Mouse (Mus musculus): ENCODE results near the gene Pdlim1. TPM values are rescaled to one million over a fixed set of nuclear protein-coding genes. Genes with fewer than 3 reads are reported as not detected.
A peak's percentile ranks its signal among the peaks of the same experiment; 100 is the strongest.

Gene Pdlim1
- polyA plus RNA-seq, 1 experiment from 2014 or later: 213 TPM

DNA sequence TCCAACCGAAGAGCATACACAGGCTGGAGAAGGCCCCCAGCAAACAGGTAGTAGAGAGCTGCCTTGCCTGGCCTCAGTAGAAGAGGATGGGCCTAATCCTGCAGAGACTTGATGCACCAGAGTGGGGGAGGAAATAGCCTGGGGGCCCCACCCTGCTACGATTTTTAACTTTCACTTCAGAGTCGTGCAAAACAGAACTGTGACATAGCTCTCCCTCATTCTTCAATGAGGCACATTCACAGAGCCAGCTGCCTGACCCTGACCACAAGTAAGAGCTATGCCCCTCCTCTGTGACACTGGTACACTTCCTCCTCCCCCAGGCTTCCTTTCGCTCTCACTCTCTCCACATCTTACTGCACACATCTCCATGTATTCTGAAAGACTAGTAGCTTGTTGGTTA is 14.2 kb downstream of the Pdlim1 start:
- H3K27ac ChIP-seq (ENCODE audit: low read length): no peak overlapping the region
- no peak overlapping the region for H3K4me3 ChIP-seq (ENCODE audit: low read depth, low read length)
- no peak for ATAC-seq (ENCODE audit: insufficient number of reproducible peaks, insufficient read depth, low FRiP score, low read depth)
- H3K36me3 ChIP-seq (ENCODE audit: control insufficient read depth, insufficient read depth, low read length): no peaks in the 10 kb centered on the region
- whole genome bisulfite sequencing: 40% methylated on average over 4 of the region's 4 CpGs
- H3K9ac ChIP-seq (replicated peaks; ENCODE audit: low read depth, low read length): no peak overlapping the region
- no peak overlapping the region for H3K4me2 ChIP-seq (replicated peaks; ENCODE audit: low read depth, low read length)
- no peaks in the 10 kb centered on the region for H3K27me3 ChIP-seq (ENCODE audit: control insufficient read depth, insufficient read depth, low read length)
- H3K4me1 ChIP-seq (ENCODE audit: control insufficient read depth, insufficient read depth, low read length): peaks cover 7% of the 10 kb centered on the region; the same call in 1 of the 2 replicates
- no peaks in the 10 kb centered on the region for H3K9me3 ChIP-seq (ENCODE audit: control insufficient read depth, low read depth, low read length)

DNA sequence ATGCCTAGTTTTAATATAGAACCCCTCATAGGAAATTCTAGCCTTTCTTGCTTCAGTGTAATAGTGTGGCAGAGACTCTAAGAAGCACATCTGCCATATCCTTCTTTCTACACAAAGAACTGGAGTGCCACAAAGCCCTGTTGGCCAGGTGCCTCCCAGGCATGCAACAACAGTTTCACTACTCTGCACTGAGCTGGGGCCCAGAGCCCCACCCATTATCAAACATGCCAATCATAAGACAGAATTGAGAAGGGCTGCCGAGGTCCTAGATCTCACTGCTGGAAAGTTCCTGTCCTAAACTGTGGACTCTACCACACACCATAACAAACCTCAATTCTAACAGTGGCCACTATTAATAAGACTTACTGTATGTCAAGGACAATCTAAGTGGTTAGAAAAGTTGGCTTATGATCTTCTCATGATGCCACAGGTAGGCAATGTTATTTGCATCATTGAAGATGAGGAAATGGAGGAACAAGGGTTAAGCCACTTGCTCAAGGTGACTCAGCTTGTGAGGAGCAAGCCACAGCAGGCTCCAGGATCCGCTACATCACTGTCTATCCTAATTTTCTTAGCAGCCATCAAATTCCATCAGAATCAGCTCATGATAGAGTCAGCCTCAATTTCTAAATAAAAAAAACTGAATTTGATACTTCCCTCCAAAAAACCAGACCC is 15.1 kb downstream of the Pdlim1 start:
- Histone ChIP-seq H3K4me2 (replicated peaks; ENCODE audit: low read depth, low read length) (no peak overlapping the region), H3K4me3 (ENCODE audit: low read depth, low read length) (no peak overlapping the region), H3K4me1 (ENCODE audit: control insufficient read depth, insufficient read depth, low read length) (peaks cover 7% of the 10 kb centered on the region; the same call in 1 of the 2 replicates), H3K9me3 (ENCODE audit: control insufficient read depth, low read depth, low read length) (no peaks in the 10 kb centered on the region), H3K27me3 (ENCODE audit: control insufficient read depth, insufficient read depth, low read length) (no peaks in the 10 kb centered on the region), H3K27ac (ENCODE audit: low read length) (peak overlapping the region; percentile 44; the same call in 1 of the 2 replicates), H3K9ac (replicated peaks; ENCODE audit: low read depth, low read length) (no peak overlapping the region), H3K36me3 (ENCODE audit: control insufficient read depth, insufficient read depth, low read length) (0 out of 2 replicates have a peak, but pooled peaks cover under 1% of the 10 kb centered on the region)
- ATAC-seq (ENCODE audit: insufficient number of reproducible peaks, insufficient read depth, low FRiP score, low read depth): 0 out of 2 replicates have a peak, but pooled peaks have one; percentile 44
- 57% methylated on average over 2 of the region's 2 CpGs for WGBS

DNA sequence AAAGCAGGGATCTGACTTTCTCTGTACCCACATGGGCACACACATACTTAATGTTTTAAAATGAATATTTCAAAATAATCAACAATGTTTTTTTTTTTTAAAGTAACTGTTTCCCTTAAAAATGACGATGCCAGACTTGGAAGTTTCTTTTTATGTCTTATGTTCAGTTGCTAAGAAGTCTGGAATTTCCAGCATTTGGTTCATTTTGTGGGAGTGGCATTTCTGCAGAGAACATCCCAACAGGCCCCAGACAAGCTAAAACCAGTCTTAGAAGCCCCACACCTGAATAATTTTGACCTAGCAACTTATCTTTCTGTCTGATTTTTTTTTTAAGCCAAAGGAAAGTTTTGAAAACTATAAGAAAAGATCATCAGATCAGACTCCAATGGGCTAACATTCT is 16.1 kb downstream of the Pdlim1 start:
- Histone ChIP-seq H3K36me3 (ENCODE audit: control insufficient read depth, insufficient read depth, low read length) (0 out of 2 replicates have a peak, but pooled peaks cover 3% of the 10 kb centered on the region), H3K9ac (replicated peaks; ENCODE audit: low read depth, low read length) (no peak overlapping the region), H3K4me3 (ENCODE audit: low read depth, low read length) (no peak overlapping the region), H3K27ac (ENCODE audit: low read length) (no peak overlapping the region), H3K27me3 (ENCODE audit: control insufficient read depth, insufficient read depth, low read length) (no peaks in the 10 kb centered on the region), H3K9me3 (ENCODE audit: control insufficient read depth, low read depth, low read length) (no peaks in the 10 kb centered on the region), H3K4me1 (ENCODE audit: control insufficient read depth, insufficient read depth, low read length) (peaks cover 7% of the 10 kb centered on the region; the same call in 1 of the 2 replicates), H3K4me2 (replicated peaks; ENCODE audit: low read depth, low read length) (no peak overlapping the region)
- ATAC-seq (ENCODE audit: insufficient number of reproducible peaks, insufficient read depth, low FRiP score, low read depth): no peak
- 46% methylated on average over 1 of the region's 1 CpGs for WGBS

DNA sequence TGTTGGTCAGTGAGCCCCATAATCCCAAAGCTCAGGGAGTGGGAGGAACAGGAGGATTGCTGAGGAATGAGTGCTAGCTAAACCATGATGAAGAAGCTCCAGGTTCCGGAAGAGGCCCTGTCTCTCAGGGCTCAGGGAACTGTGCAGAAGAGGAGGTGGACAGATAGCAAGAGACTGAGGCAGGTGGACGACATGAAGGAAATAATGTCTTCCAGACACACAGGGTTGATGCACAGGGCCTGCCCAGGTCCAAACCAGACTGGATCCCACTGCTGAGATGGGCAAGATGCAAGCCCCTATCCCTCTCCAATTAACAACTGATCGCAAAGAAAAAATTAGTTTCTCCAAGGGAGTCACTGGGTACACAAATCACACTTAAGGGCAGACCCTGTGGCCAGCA is 16.9 kb downstream of the Pdlim1 start:
- H3K4me1 ChIP-seq (ENCODE audit: control insufficient read depth, insufficient read depth, low read length): peaks cover 7% of the 10 kb centered on the region; the same call in 1 of the 2 replicates
- H3K9me3 ChIP-seq (ENCODE audit: control insufficient read depth, low read depth, low read length): no peaks in the 10 kb centered on the region
- no peak overlapping the region for H3K9ac ChIP-seq (replicated peaks; ENCODE audit: low read depth, low read length)
- 0 out of 2 replicates have a peak, but pooled peaks cover 3% of the 10 kb centered on the region for H3K36me3 ChIP-seq (ENCODE audit: control insufficient read depth, insufficient read depth, low read length)
- no peak overlapping the region for H3K4me3 ChIP-seq (ENCODE audit: low read depth, low read length)
- ATAC-seq (ENCODE audit: insufficient number of reproducible peaks, insufficient read depth, low FRiP score, low read depth): no peak
- no peaks in the 10 kb centered on the region for H3K27me3 ChIP-seq (ENCODE audit: control insufficient read depth, insufficient read depth, low read length)
- H3K4me2 ChIP-seq (replicated peaks; ENCODE audit: low read depth, low read length): no peak overlapping the region
- no peak overlapping the region for H3K27ac ChIP-seq (ENCODE audit: low read length)
- 91% methylated on average over 3 of the region's 3 CpGs for WGBS

DNA sequence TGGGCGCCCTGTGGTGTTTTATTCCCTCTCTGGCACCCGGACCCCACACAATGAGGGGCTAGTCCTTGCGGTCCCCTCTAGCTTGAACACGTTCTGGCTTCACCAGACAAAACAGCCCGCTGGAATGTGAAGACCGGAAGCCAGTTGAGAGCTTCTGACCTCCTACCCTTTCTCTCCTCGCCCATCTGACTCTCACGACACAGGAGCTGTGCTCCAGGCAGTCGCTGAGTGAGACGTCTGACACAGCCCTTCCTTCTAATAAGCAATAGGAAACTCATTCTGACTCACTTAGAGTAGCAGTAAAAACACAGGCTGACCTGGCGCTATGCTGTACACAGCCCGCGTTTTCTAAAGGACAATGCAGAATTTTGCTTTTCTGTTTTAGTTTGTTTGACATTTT is 17.9 kb downstream of the Pdlim1 start:
- Histone ChIP-seq H3K4me1 (ENCODE audit: control insufficient read depth, insufficient read depth, low read length) (peaks cover 7% of the 10 kb centered on the region; the same call in 1 of the 2 replicates), H3K27ac (ENCODE audit: low read length) (no peak overlapping the region), H3K4me2 (replicated peaks; ENCODE audit: low read depth, low read length) (no peak overlapping the region), H3K9ac (replicated peaks; ENCODE audit: low read depth, low read length) (no peak overlapping the region), H3K9me3 (ENCODE audit: control insufficient read depth, low read depth, low read length) (no peaks in the 10 kb centered on the region), H3K4me3 (ENCODE audit: low read depth, low read length) (no peak overlapping the region), H3K27me3 (ENCODE audit: control insufficient read depth, insufficient read depth, low read length) (no peaks in the 10 kb centered on the region), H3K36me3 (ENCODE audit: control insufficient read depth, insufficient read depth, low read length) (0 out of 2 replicates have a peak, but pooled peaks cover 3% of the 10 kb centered on the region)
- no peak for ATAC-seq (ENCODE audit: insufficient number of reproducible peaks, insufficient read depth, low FRiP score, low read depth)
- 51% methylated on average over 13 of the region's 13 CpGs for WGBS

DNA sequence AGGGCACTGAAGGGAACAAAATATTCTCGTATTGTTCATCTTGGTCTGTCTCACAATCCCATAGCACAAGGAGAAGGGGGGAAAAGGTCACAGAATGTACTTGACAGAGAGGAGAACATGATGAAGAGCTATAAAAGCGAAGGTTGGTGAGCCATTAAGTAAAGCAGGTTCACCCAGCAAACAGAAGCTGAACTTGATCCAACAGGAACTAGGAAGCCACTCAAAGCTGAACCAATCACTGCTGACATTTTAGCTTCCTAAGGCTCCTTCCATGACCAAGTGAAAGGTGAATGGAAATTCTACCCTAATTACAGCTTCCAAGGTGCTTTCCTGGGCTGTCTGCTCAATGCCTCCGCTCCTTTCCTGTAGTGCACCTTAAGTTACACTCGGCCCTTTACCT is 20.5 kb downstream of the Pdlim1 start:
- Histone ChIP-seq H3K9me3 (ENCODE audit: control insufficient read depth, low read depth, low read length) (no peaks in the 10 kb centered on the region), H3K27me3 (ENCODE audit: control insufficient read depth, insufficient read depth, low read length) (no peaks in the 10 kb centered on the region), H3K36me3 (ENCODE audit: control insufficient read depth, insufficient read depth, low read length) (0 out of 2 replicates have a peak, but pooled peaks cover 3% of the 10 kb centered on the region), H3K4me2 (replicated peaks; ENCODE audit: low read depth, low read length) (no peak overlapping the region), H3K9ac (replicated peaks; ENCODE audit: low read depth, low read length) (no peak overlapping the region), H3K4me1 (ENCODE audit: control insufficient read depth, insufficient read depth, low read length) (no peaks in the 10 kb centered on the region), H3K4me3 (ENCODE audit: low read depth, low read length) (no peak overlapping the region), H3K27ac (ENCODE audit: low read length) (no peak overlapping the region)
- WGBS: 77% methylated on average over 4 of the region's 4 CpGs
- ATAC-seq (ENCODE audit: insufficient number of reproducible peaks, insufficient read depth, low FRiP score, low read depth): no peak

DNA sequence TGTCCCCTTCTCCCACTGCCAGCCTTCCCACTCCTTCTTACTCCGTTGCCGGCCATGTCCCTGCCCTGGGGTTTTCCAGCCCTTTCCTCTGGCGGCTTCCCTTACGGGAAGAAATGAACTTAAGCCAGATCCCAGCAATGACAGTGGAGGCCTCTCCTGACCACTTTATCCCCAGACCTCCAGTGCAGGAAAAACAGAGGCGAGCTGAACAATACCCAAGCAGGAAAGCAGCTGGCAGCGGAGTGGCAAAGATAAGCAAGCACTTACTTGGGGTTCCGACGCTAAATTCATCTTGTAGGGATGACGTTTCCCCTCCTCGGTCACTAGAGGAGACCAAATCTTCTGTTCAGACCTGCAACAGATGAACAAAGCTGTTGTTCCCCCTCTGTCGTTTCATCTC is 22.3 kb downstream of the Pdlim1 start:
- 0 out of 2 replicates have a peak, but pooled peaks cover 3% of the 10 kb centered on the region for H3K36me3 ChIP-seq (ENCODE audit: control insufficient read depth, insufficient read depth, low read length)
- no peaks in the 10 kb centered on the region for H3K27me3 ChIP-seq (ENCODE audit: control insufficient read depth, insufficient read depth, low read length)
- H3K9ac ChIP-seq (replicated peaks; ENCODE audit: low read depth, low read length): no peak overlapping the region
- H3K9me3 ChIP-seq (ENCODE audit: control insufficient read depth, low read depth, low read length): no peaks in the 10 kb centered on the region
- 68% methylated on average over 11 of the region's 11 CpGs for WGBS
- no peak overlapping the region for H3K4me3 ChIP-seq (ENCODE audit: low read depth, low read length)
- no peak overlapping the region for H3K27ac ChIP-seq (ENCODE audit: low read length)
- H3K4me2 ChIP-seq (replicated peaks; ENCODE audit: low read depth, low read length): no peak overlapping the region
- no peaks in the 10 kb centered on the region for H3K4me1 ChIP-seq (ENCODE audit: control insufficient read depth, insufficient read depth, low read length)
- ATAC-seq (ENCODE audit: insufficient number of reproducible peaks, insufficient read depth, low FRiP score, low read depth): no peak

DNA sequence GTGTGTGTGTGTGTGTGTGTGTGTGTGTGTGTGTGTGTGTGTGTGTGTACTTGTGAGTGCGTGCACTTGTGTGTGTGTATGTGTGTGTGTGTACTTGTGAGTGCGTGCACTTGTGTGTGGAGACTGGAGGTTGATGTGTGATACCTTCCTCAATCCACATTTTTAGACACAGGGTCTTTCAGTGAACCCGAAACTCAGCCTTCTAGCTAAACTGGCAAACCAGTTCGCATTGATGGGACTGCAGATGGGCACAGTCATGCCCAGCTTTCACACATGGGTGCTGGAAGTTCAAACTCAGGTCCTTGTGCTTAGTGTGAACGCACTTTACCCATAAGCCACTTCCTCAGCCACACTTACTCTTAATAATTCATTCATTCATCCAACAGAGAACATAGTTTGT is 23.2 kb downstream of the Pdlim1 start:
- ATAC-seq (ENCODE audit: insufficient number of reproducible peaks, insufficient read depth, low FRiP score, low read depth): no peak
- H3K4me1 ChIP-seq (ENCODE audit: control insufficient read depth, insufficient read depth, low read length): no peaks in the 10 kb centered on the region
- no peaks in the 10 kb centered on the region for H3K9me3 ChIP-seq (ENCODE audit: control insufficient read depth, low read depth, low read length)
- no peaks in the 10 kb centered on the region for H3K27me3 ChIP-seq (ENCODE audit: control insufficient read depth, insufficient read depth, low read length)
- H3K27ac ChIP-seq (ENCODE audit: low read length): no peak overlapping the region
- no peak overlapping the region for H3K4me3 ChIP-seq (ENCODE audit: low read depth, low read length)
- no peak overlapping the region for H3K9ac ChIP-seq (replicated peaks; ENCODE audit: low read depth, low read length)
- H3K36me3 ChIP-seq (ENCODE audit: control insufficient read depth, insufficient read depth, low read length): 0 out of 2 replicates have a peak, but pooled peaks cover 3% of the 10 kb centered on the region
- 93% methylated on average over 5 of the region's 5 CpGs for WGBS
- no peak overlapping the region for H3K4me2 ChIP-seq (replicated peaks; ENCODE audit: low read depth, low read length)

Measured in stomach, embryonic 14.5 days (tissue).